Mouse (Mus musculus) small intestine, adult 2 months (tissue): ENCODE measurements around the gene Tex46.

Experiments used
- CTCF ChIP-seq: fragments of 200-500 bp; IDR thresholded peaks from 2 replicates; pipeline ENCODE4 v1.5.1; 2012; ENCODE audit warnings: low read depth, mild to moderate bottlenecking, control low read depth, inconsistent platforms, low read length, moderate library complexity, mixed read lengths; ENCODE audit not compliant: insufficient replicate concordance, insufficient read length; ENCODE audit errors: extremely low read depth
- POLR2A ChIP-seq: fragments of 200-500 bp; IDR thresholded peaks from 2 replicates; pipeline ENCODE4 v1.6.1; 2012; ENCODE audit warnings: low read depth, mild to moderate bottlenecking, control low read depth, inconsistent platforms, low read length, moderate library complexity

- TF ChIP-seq POLR2A (no peak), CTCF (peak; percentile 6; the same call in 1 of the 2 replicates)
Observed at GRCm38 (mm10) chr4:136568629-136569028, 41.6 kb upstream of the Tex46 start.
